In genomic region chr11:113475491-113475890, GRCm38 (mm10) we compare ENCODE assay signal across 22 mouse cellular contexts.
DNase-seq lines count a peak whose midpoint lies in the region; ATAC-seq lines count a peak whose summit lies in the region.
"Had no signal": no experiment of that assay in that cellular context is flagged by ENCODE, and none has a peak within 500 bp of the region (broad histone marks: within the 10 kb centered on the region; RNA-seq: fewer than 3 reads in every experiment).

No protein-coding gene starts in this region.

- H3K9ac ChIP-seq in hindbrain, embryonic 14.5 days: no peak overlapping the region
- no peak overlapping the region for H3K9ac ChIP-seq in liver, embryonic 15.5 days
- H3K9ac ChIP-seq: neural tube, embryonic 15.5 days had no signal

- no peaks in the 10 kb centered on the region for H3K27me3 ChIP-seq in hindbrain, embryonic 10.5 days (ENCODE audit: insufficient read depth, poor library complexity, severe bottlenecking)
- H3K27me3 ChIP-seq in hindbrain, embryonic 14.5 days (ENCODE audit: control insufficient read depth, insufficient read depth, low read length): no peaks in the 10 kb centered on the region
- no peaks in the 10 kb centered on the region for H3K27me3 ChIP-seq in liver, embryonic 15.5 days
- H3K27me3 ChIP-seq: CH12.LX; neural tube, embryonic 15.5 days had no signal

- H3K4me3 ChIP-seq in hindbrain, embryonic 10.5 days: no peak overlapping the region
- H3K4me3 ChIP-seq in hindbrain, embryonic 14.5 days (replicated peaks; ENCODE audit: low read length): no peak overlapping the region
- no peak overlapping the region for H3K4me3 ChIP-seq in liver, embryonic 15.5 days (replicated peaks)
- H3K4me3 ChIP-seq: heart, adult 2 months; layer of hippocampus, adult 2 months; neural tube, embryonic 15.5 days had no signal

- WGBS in hindbrain, embryonic 10.5 days: 70% methylated on average over 5 of the region's 5 CpGs
- 72% methylated on average over 5 of the region's 5 CpGs for WGBS in hindbrain, embryonic 14.5 days
- WGBS in liver, embryonic 15.5 days (ENCODE audit: insufficient replicate concordance): 64% methylated on average over 5 of the region's 5 CpGs

- DNase-seq in hindbrain, embryonic 10.5 days (ENCODE audit: low spot score): peak; percentile 21
- no peak for DNase-seq in hindbrain, embryonic 14.5 days (ENCODE audit: low spot score)
- DNase-seq in liver: no peak
- DNase-seq in kidney, postnatal 10 days: peak; percentile 54
- DNase-seq in yolk sac, embryonic 10.5 days (ENCODE audit: low spot score): peak; percentile 79
- DNase-seq in lung, postnatal 10 days: no peak
- DNase-seq: adrenal gland, postnatal 14 days; cerebellum, adult 18-20 months; cerebellum, postnatal 36 days; gastrocnemius, postnatal 14 days; heart, adult 2 months; heart, postnatal 36 days; layer of hippocampus, postnatal 36 days; right cerebral cortex, postnatal 14 days; spleen, adult 18-20 months; thymus, postnatal 4 days had no signal

- peaks cover 54% of the 10 kb centered on the region for H3K4me1 ChIP-seq in hindbrain, embryonic 10.5 days (replicated peaks)
- H3K4me1 ChIP-seq in hindbrain, embryonic 14.5 days (replicated peaks; ENCODE audit: control insufficient read depth, insufficient read depth, low read length): no peaks in the 10 kb centered on the region; the same call in 1 of the 2 replicates
- H3K4me1 ChIP-seq in liver, embryonic 15.5 days (replicated peaks): 0 out of 2 replicates have a peak, but pooled peaks cover 14% of the 10 kb centered on the region

- no peaks in the 10 kb centered on the region for H3K36me3 ChIP-seq in hindbrain, embryonic 10.5 days
- H3K36me3 ChIP-seq in hindbrain, embryonic 14.5 days (replicated peaks; ENCODE audit: control insufficient read depth, insufficient read depth): no peaks in the 10 kb centered on the region
- H3K36me3 ChIP-seq in liver, embryonic 15.5 days (replicated peaks): no peaks in the 10 kb centered on the region
- H3K36me3 ChIP-seq: neural tube, embryonic 15.5 days had no signal

- ATAC-seq in hindbrain, embryonic 14.5 days (ENCODE audit: low FRiP score): no peak
- no peak for ATAC-seq in liver, embryonic 15.5 days (ENCODE audit: insufficient read depth)
- ATAC-seq: forebrain, embryonic 14.5 days; midbrain, embryonic 16.5 days had no signal

- H3K4me2 ChIP-seq in hindbrain, embryonic 14.5 days (replicated peaks): no peak overlapping the region
- no peak overlapping the region for H3K4me2 ChIP-seq in liver, embryonic 15.5 days
- H3K4me2 ChIP-seq: neural tube, embryonic 15.5 days had no signal

- H3K9me3 ChIP-seq in hindbrain, embryonic 10.5 days: no peaks in the 10 kb centered on the region
- H3K9me3 ChIP-seq in hindbrain, embryonic 14.5 days (ENCODE audit: control insufficient read depth, low read length): no peaks in the 10 kb centered on the region
- H3K9me3 ChIP-seq in liver, embryonic 15.5 days (replicated peaks): no peaks in the 10 kb centered on the region
- H3K9me3 ChIP-seq: neural tube, embryonic 15.5 days had no signal

- H3K27ac ChIP-seq in hindbrain, embryonic 10.5 days: peak overlapping the region; percentile 81
- no peak overlapping the region for H3K27ac ChIP-seq in hindbrain, embryonic 14.5 days
- H3K27ac ChIP-seq in liver, embryonic 15.5 days (replicated peaks): peak overlapping the region; percentile 5; the same call in 1 of the 2 replicates
- H3K27ac ChIP-seq: heart, adult 2 months; layer of hippocampus, adult 2 months; neural tube, embryonic 15.5 days had no signal

Comparison
In these comparisons a context has a peak if more than half of its experiments do, and no peak if none do; other contexts are left out.
1. DNase-seq: peak in hindbrain, embryonic 10.5 days (single experiment), kidney, postnatal 10 days (single experiment) and yolk sac, embryonic 10.5 days (single experiment); none in hindbrain, embryonic 14.5 days (single experiment), liver (single experiment) and lung, postnatal 10 days (single experiment).